In the genomic region with DNA sequence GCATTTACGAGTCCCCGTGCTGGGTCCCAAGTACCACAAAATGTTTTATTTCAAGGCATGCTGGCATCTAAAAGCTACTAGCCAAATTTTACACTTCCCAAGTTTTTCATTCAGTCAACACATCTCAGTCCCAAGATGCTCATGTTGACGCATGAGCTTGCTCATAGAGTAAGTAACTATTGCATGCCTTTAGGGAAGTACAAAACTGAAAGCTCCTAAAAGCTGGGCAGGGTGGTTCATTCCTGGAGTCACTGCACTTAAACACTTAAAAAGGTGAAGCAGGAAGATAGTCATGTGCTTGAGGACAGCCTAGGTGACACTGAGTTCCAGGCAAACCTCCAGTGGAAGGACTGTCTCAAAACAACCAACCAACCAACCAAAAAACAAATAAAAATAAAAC, we compare ENCODE assay signal across 24 mouse cellular contexts.
"Had no signal": no experiment of that assay in that cellular context is flagged by ENCODE, and none has a peak within 500 bp of the region (broad histone marks: within the 10 kb centered on the region; RNA-seq: fewer than 3 reads in every experiment).

No protein-coding gene starts in this region.

- ATAC-seq: intestine, embryonic 16.5 days; liver, postnatal 0 days; midbrain, embryonic 13.5 days; midbrain, embryonic 16.5 days had no signal

- H3K27me3 ChIP-seq: kidney, embryonic 15.5 days; limb, embryonic 15.5 days; lung, embryonic 15.5 days; midbrain, embryonic 13.5 days; neural tube, embryonic 13.5 days had no signal

- H3K4me3 ChIP-seq: kidney, embryonic 15.5 days; limb, embryonic 12.5 days; limb, embryonic 15.5 days; lung, embryonic 15.5 days; megakaryocyte, embryonic 14.5 days; midbrain, embryonic 10.5 days; midbrain, embryonic 13.5 days; myocyte; neural tube, embryonic 13.5 days had no signal

- H3K9ac ChIP-seq: kidney, embryonic 15.5 days; limb, embryonic 12.5 days; limb, embryonic 15.5 days; liver, embryonic 14.5 days; liver, postnatal 0 days; lung, embryonic 15.5 days; midbrain, embryonic 13.5 days; neural tube, embryonic 13.5 days had no signal

- H3K4me1 ChIP-seq: kidney, embryonic 15.5 days; limb, embryonic 12.5 days; limb, embryonic 15.5 days; lung, embryonic 15.5 days; midbrain, embryonic 10.5 days; midbrain, embryonic 13.5 days had no signal

- H3K9me3 ChIP-seq: kidney, embryonic 15.5 days; limb, embryonic 12.5 days; limb, embryonic 15.5 days; lung, embryonic 15.5 days; megakaryocyte, embryonic 14.5 days; midbrain, embryonic 10.5 days; midbrain, embryonic 13.5 days; neural tube, embryonic 13.5 days had no signal

- H3K36me3 ChIP-seq: kidney, embryonic 15.5 days; limb, embryonic 12.5 days; limb, embryonic 15.5 days; lung, embryonic 15.5 days; midbrain, embryonic 10.5 days; midbrain, embryonic 13.5 days; neural tube, embryonic 13.5 days had no signal

- H3K27ac ChIP-seq: kidney, embryonic 15.5 days; limb, embryonic 12.5 days; limb, embryonic 15.5 days; liver, embryonic 14.5 days; lung, embryonic 15.5 days; midbrain, embryonic 10.5 days; midbrain, embryonic 13.5 days; neural tube, embryonic 13.5 days; stomach, postnatal 0 days had no signal

- DNase-seq: kidney, adult 18-20 months; kidney, postnatal 10 days; kidney, postnatal 36 days; left cerebral cortex, postnatal 4 days; liver, postnatal 0 days; lung, postnatal 14 days; lung, postnatal 4 days; right cerebral cortex, postnatal 4 days; thymus, adult 2 months; thymus, postnatal 14 days had no signal

- H3K4me2 ChIP-seq: kidney, embryonic 15.5 days; limb, embryonic 12.5 days; limb, embryonic 15.5 days; liver, embryonic 11.5 days; lung, embryonic 15.5 days; midbrain, embryonic 13.5 days; neural tube, embryonic 13.5 days had no signal
